Mouse (Mus musculus): ENCODE results near the gene Kif19a. TPM values are rescaled to one million over a fixed set of nuclear protein-coding genes. Genes with fewer than 3 reads are reported as not detected.
A peak's percentile ranks its signal among the peaks of the same experiment; 100 is the strongest.

Kif19a gene
- polyA plus RNA-seq, 1 experiment: 1.0 TPM

GRCm38 (mm10) chr11:114821325-114821724 is 56.1 kb downstream of the Kif19a start:
- TF ChIP-seq EP300 (IDR thresholded peaks at IDR 0.05; ENCODE audit: insufficient read depth, low read depth, low read length) (no peak), CTCF (IDR thresholded peaks at IDR 0.05; ENCODE audit: low read depth, low read length) (no peak), POLR2A (IDR thresholded peaks at IDR 0.05; ENCODE audit: insufficient read depth, low read length) (no peak)
- Histone ChIP-seq H3K27ac (ENCODE audit: insufficient read depth, low read length) (no peak overlapping the region), H3K9me3 (replicated peaks; ENCODE audit: control insufficient read depth, insufficient read depth, low read length, poor library complexity, severe bottlenecking) (no peaks in the 10 kb centered on the region; the same call in 1 of the 2 replicates), H3K36me3 (ENCODE audit: control insufficient read depth, insufficient read depth, low read length, poor library complexity, severe bottlenecking) (no peaks in the 10 kb centered on the region), H3K9ac (ENCODE audit: low read depth, poor library complexity, severe bottlenecking) (no peak overlapping the region), H3K4me3 (ENCODE audit: low read depth, low read length) (no peak overlapping the region), H3K4me1 (ENCODE audit: control insufficient read depth, insufficient read depth, low read length) (peaks cover 11% of the 10 kb centered on the region), H3K27me3 (ENCODE audit: control insufficient read depth, insufficient read depth, low read length, poor library complexity, severe bottlenecking) (no peaks in the 10 kb centered on the region)

GRCm38 (mm10) chr11:114822727-114823126 is 57.5 kb downstream of the Kif19a start:
- Histone ChIP-seq H3K4me1 (ENCODE audit: control insufficient read depth, insufficient read depth, low read length) (peaks cover 11% of the 10 kb centered on the region), H3K27me3 (ENCODE audit: control insufficient read depth, insufficient read depth, low read length, poor library complexity, severe bottlenecking) (no peaks in the 10 kb centered on the region), H3K9me3 (replicated peaks; ENCODE audit: control insufficient read depth, insufficient read depth, low read length, poor library complexity, severe bottlenecking) (no peaks in the 10 kb centered on the region; the same call in 1 of the 2 replicates), H3K27ac (ENCODE audit: insufficient read depth, low read length) (peak overlapping the region; percentile 78), H3K36me3 (ENCODE audit: control insufficient read depth, insufficient read depth, low read length, poor library complexity, severe bottlenecking) (no peaks in the 10 kb centered on the region), H3K9ac (ENCODE audit: low read depth, poor library complexity, severe bottlenecking) (0 out of 2 replicates have a peak overlapping the region, but pooled peaks have one; percentile 4), H3K4me3 (ENCODE audit: low read depth, low read length) (0 out of 2 replicates have a peak overlapping the region, but pooled peaks have one; percentile 18)
- TF ChIP-seq CTCF (IDR thresholded peaks at IDR 0.05; ENCODE audit: low read depth, low read length) (no peak), EP300 (IDR thresholded peaks at IDR 0.05; ENCODE audit: insufficient read depth, low read depth, low read length) (peak; percentile 67; the same call in 1 of the 2 replicates), POLR2A (IDR thresholded peaks at IDR 0.05; ENCODE audit: insufficient read depth, low read length) (no peak)

GRCm38 (mm10) chr11:114823199-114823725 is 58.1 kb downstream of the Kif19a start:
- H3K27ac ChIP-seq (ENCODE audit: insufficient read depth, low read length): peak overlapping the region; percentile 78
- H3K9ac ChIP-seq (ENCODE audit: low read depth, poor library complexity, severe bottlenecking): peak overlapping the region; percentile 4; the same call in 1 of the 2 replicates
- no peaks in the 10 kb centered on the region; the same call in 1 of the 2 replicates for H3K9me3 ChIP-seq (replicated peaks; ENCODE audit: control insufficient read depth, insufficient read depth, low read length, poor library complexity, severe bottlenecking)
- 0 out of 2 replicates have a peak overlapping the region, but pooled peaks have one; percentile 4 for H3K4me3 ChIP-seq (ENCODE audit: low read depth, low read length)
- no peaks in the 10 kb centered on the region for H3K27me3 ChIP-seq (ENCODE audit: control insufficient read depth, insufficient read depth, low read length, poor library complexity, severe bottlenecking)
- no peaks in the 10 kb centered on the region for H3K36me3 ChIP-seq (ENCODE audit: control insufficient read depth, insufficient read depth, low read length, poor library complexity, severe bottlenecking)
- TF ChIP-seq CTCF (IDR thresholded peaks at IDR 0.05; ENCODE audit: low read depth, low read length): no peak
- no peak for TF ChIP-seq POLR2A (IDR thresholded peaks at IDR 0.05; ENCODE audit: insufficient read depth, low read length)
- peak; percentile 49; the same call in 1 of the 2 replicates for TF ChIP-seq EP300 (IDR thresholded peaks at IDR 0.05; ENCODE audit: insufficient read depth, low read depth, low read length)
- H3K4me1 ChIP-seq (ENCODE audit: control insufficient read depth, insufficient read depth, low read length): peaks cover 11% of the 10 kb centered on the region

- Histone ChIP-seq H3K4me3 (ENCODE audit: low read depth, low read length) (no peak overlapping the region), H3K36me3 (ENCODE audit: control insufficient read depth, insufficient read depth, low read length, poor library complexity, severe bottlenecking) (no peaks in the 10 kb centered on the region), H3K9ac (ENCODE audit: low read depth, poor library complexity, severe bottlenecking) (no peak overlapping the region), H3K4me1 (ENCODE audit: control insufficient read depth, insufficient read depth, low read length) (peaks cover 9% of the 10 kb centered on the region), H3K27ac (ENCODE audit: insufficient read depth, low read length) (no peak overlapping the region), H3K9me3 (replicated peaks; ENCODE audit: control insufficient read depth, insufficient read depth, low read length, poor library complexity, severe bottlenecking) (no peaks in the 10 kb centered on the region; the same call in 1 of the 2 replicates), H3K27me3 (ENCODE audit: control insufficient read depth, insufficient read depth, low read length, poor library complexity, severe bottlenecking) (no peaks in the 10 kb centered on the region)
- TF ChIP-seq POLR2A (IDR thresholded peaks at IDR 0.05; ENCODE audit: insufficient read depth, low read length): no peak
- TF ChIP-seq CTCF (IDR thresholded peaks at IDR 0.05; ENCODE audit: low read depth, low read length): no peak
- TF ChIP-seq EP300 (IDR thresholded peaks at IDR 0.05; ENCODE audit: insufficient read depth, low read depth, low read length): no peak
Measured at GRCm38 (mm10) chr11:114826686-114827085, 61.5 kb downstream of the Kif19a start.

- H3K9me3 ChIP-seq (replicated peaks; ENCODE audit: control insufficient read depth, insufficient read depth, low read length, poor library complexity, severe bottlenecking): no peaks in the 10 kb centered on the region
- TF ChIP-seq CTCF (IDR thresholded peaks at IDR 0.05; ENCODE audit: low read depth, low read length) (no peak), POLR2A (IDR thresholded peaks at IDR 0.05; ENCODE audit: insufficient read depth, low read length) (no peak), EP300 (IDR thresholded peaks at IDR 0.05; ENCODE audit: insufficient read depth, low read depth, low read length) (peak; percentile 55; the same call in 1 of the 2 replicates)
- no peaks in the 10 kb centered on the region for H3K27me3 ChIP-seq (ENCODE audit: control insufficient read depth, insufficient read depth, low read length, poor library complexity, severe bottlenecking)
- peaks cover 2% of the 10 kb centered on the region for H3K4me1 ChIP-seq (ENCODE audit: control insufficient read depth, insufficient read depth, low read length)
- peak overlapping the region; percentile 67 for H3K4me3 ChIP-seq (ENCODE audit: low read depth, low read length)
- peak overlapping the region; percentile 80 for H3K9ac ChIP-seq (ENCODE audit: low read depth, poor library complexity, severe bottlenecking)
- no peaks in the 10 kb centered on the region for H3K36me3 ChIP-seq (ENCODE audit: control insufficient read depth, insufficient read depth, low read length, poor library complexity, severe bottlenecking)
- H3K27ac ChIP-seq (ENCODE audit: insufficient read depth, low read length): peak overlapping the region; percentile 88
Measured at GRCm38 (mm10) chr11:114829499-114830432, 64.6 kb downstream of the Kif19a start.
